Mouse (Mus musculus): Measurements from ENCODE around the gene 1700003E16Rik. TPM values are rescaled to one million over a fixed set of nuclear protein-coding genes. Genes with fewer than 3 reads are reported as not detected.

1700003E16Rik gene
- polyA plus RNA-seq, 1 experiment from 2014 or later, result 0.19 TPM

DNA sequence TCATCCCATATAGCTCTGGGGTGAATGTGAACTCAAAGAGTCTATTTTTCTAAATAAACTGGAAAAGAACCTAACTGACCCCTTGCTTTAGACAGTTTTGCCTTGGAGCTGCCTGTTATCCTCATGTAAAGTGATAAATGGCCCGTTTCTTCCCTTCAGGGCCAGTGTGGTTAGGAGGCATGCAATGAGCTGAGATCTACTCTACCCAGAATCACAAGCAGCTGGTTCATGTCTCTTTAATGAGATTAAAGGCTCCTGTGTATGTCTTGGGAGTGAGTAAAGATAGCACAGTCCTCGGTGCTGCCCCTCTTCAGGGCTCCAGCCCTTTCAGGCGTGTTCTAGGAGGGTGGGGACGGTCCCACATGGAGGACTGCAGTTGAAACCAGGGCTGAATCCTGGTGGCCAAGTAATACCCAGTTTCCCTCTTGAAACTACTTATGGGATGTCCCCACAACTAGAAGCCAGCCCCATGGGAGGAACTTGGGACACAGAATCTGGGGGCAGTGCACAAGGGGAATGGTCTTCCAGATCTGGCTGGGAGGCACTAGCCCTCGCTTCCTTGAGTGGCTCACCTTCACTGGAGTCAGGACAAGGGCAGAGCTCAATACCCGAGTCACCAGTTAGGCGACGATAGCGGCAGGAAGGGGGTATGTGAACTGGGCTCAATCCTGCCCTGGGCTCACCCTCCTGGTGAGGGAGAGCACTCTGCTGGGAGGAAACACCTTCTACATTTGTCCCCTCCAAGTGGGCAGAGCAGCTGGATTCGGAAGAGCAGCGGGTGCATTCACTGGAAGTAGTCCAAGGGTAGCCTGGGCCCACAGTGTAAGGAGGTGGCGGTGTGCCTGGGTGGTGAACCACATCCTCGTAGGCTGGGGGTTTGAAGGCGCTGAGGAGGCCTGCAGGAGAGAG lies 37.1 kb upstream of the 1700003E16Rik start:
- Histone ChIP-seq H3K4me2 (peak overlapping the region; percentile 95), H3K4me1 (peaks cover 80% of the 10 kb centered on the region), H3K4me3 (0 out of 2 replicates have a peak overlapping the region, but pooled peaks have one; percentile 74), H3K36me3 (peaks cover 42% of the 10 kb centered on the region), H3K9me3 (replicated peaks) (no peaks in the 10 kb centered on the region), H3K9ac (peak overlapping the region; percentile 88; the same call in 1 of the 2 replicates), H3K27me3 (replicated peaks) (no peaks in the 10 kb centered on the region), H3K27ac (peak overlapping the region; percentile 96)
- ATAC-seq, result no peak
- 67% methylated on average over 14 of the region's 14 CpGs for WGBS (ENCODE audit: insufficient replicate concordance)

DNA sequence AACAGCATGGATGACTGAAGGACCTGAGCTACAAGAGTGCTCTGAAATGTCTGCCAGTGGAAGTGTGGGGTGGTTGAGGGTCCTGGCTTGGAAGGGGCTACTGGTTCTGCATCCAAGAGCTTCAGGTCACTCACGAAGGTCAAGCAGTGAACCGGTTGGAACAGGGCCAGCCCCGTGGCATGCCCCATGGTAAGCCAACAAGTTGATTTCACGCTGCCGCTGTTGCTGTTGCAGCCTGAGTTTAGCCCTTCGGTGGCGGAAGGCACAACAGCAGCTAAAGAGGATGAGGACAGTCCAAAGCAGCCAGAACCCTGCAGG lies 36.5 kb upstream of the 1700003E16Rik start:
- no peak for ATAC-seq
- WGBS (ENCODE audit: insufficient replicate concordance), result 77% methylated on average over 7 of the region's 7 CpGs
- Histone ChIP-seq H3K9ac (peak overlapping the region; percentile 88), H3K9me3 (replicated peaks) (no peaks in the 10 kb centered on the region), H3K36me3 (peaks cover 42% of the 10 kb centered on the region), H3K4me2 (peak overlapping the region; percentile 95), H3K4me1 (peaks cover 79% of the 10 kb centered on the region), H3K27ac (peak overlapping the region; percentile 96), H3K4me3 (peak overlapping the region; percentile 74), H3K27me3 (replicated peaks) (no peaks in the 10 kb centered on the region)

DNA sequence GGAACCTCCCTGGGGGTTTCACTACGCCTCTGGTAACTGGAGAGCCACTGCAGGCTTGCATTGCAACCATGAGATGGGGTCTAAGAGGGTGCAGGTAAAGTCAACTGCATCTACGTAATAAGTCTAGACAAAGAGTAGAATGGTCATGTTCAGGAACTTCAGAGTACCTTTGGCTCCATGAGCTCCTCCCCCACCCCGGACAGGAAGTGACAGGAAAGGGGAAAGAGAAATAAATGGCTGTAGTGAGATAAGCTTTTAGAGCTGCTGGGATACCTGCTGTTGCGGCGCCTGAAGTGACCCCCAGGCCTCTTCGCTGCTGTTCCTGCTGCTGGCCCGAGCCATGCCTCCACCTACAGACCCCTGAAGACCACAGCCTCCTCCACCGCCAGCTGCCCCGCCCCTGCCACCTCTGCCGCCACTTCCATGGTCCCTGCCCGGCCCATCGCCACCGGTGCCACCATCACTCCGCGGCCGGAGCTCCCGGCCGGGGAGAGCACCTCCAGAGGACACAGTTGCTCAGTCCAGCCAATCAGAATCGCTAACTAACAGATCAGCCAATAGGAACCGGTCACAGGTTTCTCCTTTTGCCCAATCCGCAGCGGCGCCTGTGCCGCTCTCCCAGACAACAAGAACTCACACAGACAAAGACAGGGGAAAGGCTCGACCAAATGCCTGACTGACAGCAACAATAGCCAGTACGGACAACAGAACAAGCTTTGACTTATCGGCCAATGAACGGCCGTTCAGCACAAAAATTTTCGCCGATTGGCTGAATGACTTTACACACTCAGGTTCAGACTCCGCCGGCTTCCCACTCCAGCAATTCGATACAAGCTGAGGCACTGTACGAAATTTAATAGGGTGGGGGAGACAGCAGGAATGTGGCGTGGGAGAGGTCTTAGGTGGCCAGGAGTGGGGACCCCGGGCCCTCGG lies 35.0 kb upstream of the 1700003E16Rik start, which contains the start of gene Wbp1:
Gene Wbp1 (minus strand): TSS at position 630 of the 933 bp plus-strand sequence.
- peak within 1 kb of the TSS; percentile 96 for H3K27ac ChIP-seq
- H3K9ac ChIP-seq, result peak within 1 kb of the TSS; percentile 88
- peak within 1 kb of the TSS; percentile 74 for H3K4me3 ChIP-seq
- peaks cover 42% of the 10 kb centered on the region for H3K36me3 ChIP-seq
- peak within 1 kb of the TSS; percentile 95 for H3K4me2 ChIP-seq
- WGBS (ENCODE audit: insufficient replicate concordance), result under 1% methylated on average over 38 of the region's 38 CpGs
- H3K27me3 ChIP-seq (replicated peaks), result no peaks in the 10 kb centered on the region
- no peaks in the 10 kb centered on the region for H3K9me3 ChIP-seq (replicated peaks)
- peak; percentile 90 for ATAC-seq
- H3K4me1 ChIP-seq, result peaks cover 78% of the 10 kb centered on the region

DNA sequence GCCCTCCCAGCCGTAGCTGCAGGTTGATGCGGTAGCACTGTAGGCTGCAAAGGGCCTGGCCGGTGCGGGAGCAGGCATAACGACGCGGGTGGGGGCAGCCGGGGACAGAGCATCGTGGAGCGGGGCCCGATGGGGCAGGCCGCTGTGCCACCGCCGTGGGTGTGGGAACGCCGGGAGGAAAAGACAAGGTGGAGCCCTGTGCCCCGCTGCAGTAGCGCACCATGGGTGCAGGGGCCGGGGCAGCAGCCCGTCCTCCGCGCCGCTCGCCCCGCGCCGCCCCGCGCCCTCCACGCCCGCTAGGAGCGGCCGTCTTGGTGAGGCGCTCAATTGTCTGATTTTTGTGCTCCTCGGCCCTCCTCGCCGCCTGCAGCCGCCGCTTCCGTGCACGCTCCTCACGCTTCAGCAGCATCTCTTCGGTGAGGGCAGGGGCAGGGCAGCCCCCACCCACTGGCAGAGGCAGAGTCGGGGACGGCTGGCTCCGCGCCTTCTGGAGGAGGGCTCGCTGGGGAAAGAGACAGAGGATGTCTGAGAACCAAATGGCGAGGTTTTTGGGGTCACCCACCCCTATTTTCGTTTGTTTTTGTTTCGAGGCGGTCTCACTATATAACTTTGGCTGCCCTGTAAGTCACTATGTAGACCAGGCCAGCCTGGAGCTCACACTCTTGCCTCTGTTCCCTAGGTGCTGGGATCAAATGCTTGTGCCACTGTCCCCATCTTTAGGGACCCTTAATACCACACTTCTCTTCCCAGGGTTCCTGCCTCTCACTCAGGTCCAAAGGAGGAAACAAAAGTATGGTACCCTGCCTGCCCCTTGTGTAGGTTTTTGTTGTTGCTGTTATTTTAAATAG lies 34.1 kb upstream of the 1700003E16Rik start:
- 2% methylated on average over 52 of the region's 52 CpGs for WGBS (ENCODE audit: insufficient replicate concordance)
- H3K9ac ChIP-seq, result peak overlapping the region; percentile 88
- peaks cover 69% of the 10 kb centered on the region for H3K4me1 ChIP-seq
- H3K4me2 ChIP-seq, result peak overlapping the region; percentile 95
- peak; percentile 40 for ATAC-seq
- peak overlapping the region; percentile 74 for H3K4me3 ChIP-seq
- peaks cover 36% of the 10 kb centered on the region for H3K36me3 ChIP-seq
- no peaks in the 10 kb centered on the region for H3K9me3 ChIP-seq (replicated peaks)
- H3K27ac ChIP-seq, result peak overlapping the region; percentile 96
- no peaks in the 10 kb centered on the region for H3K27me3 ChIP-seq (replicated peaks)

DNA sequence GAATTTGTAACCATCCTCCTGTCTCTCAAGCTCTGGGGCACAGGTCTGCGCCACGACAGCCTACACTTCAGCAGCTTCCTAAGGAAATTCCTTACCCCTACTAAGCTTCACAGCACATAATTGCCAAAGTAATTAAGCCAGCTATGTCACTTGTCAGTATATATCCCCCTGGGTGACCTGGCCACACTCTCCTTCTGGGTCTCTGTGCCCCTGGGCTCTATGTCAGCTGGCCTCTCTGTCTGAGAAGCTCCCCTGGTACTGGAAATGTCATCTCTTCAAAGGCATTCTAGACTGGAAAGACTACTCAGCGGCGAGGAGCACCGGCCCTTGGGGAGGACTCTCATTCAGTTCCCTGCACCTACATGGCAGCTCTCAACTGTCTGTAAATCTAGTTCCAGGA lies 33.2 kb upstream of the 1700003E16Rik start:
- Histone ChIP-seq H3K27ac (no peak overlapping the region; the same call in 1 of the 2 replicates), H3K36me3 (peaks cover 27% of the 10 kb centered on the region), H3K9me3 (replicated peaks) (no peaks in the 10 kb centered on the region), H3K9ac (peak overlapping the region; percentile 88; the same call in 1 of the 2 replicates), H3K27me3 (replicated peaks) (no peaks in the 10 kb centered on the region), H3K4me3 (peak overlapping the region; percentile 74), H3K4me2 (peak overlapping the region; percentile 95), H3K4me1 (peaks cover 60% of the 10 kb centered on the region)
- 92% methylated on average over 5 of the region's 5 CpGs for WGBS (ENCODE audit: insufficient replicate concordance)
- ATAC-seq, result no peak

DNA sequence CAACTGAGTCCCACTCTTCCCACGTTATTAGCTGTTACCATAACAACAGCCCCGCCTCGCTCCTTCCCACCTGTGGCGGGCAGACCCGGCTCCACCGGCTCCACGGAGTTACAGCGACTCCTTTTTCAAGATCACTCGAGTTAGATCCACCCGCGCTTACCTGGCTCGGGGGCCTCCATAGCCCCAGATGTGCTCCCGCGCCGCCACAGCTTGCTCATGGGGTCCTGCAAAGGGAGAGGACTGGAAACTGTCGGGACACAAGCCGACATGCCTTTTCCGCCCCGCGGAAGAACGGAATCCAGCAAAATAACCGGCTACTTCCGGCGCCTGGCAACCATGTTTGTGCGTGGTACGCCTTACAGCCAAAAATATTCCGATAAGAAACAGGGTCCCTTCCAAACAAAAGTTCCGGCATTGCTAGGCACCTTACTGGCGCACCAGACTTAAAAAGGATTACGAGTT lies 31.3 kb upstream of the 1700003E16Rik start:
- peak overlapping the region; percentile 87 for H3K4me3 ChIP-seq
- peak; percentile 9; the same call in 1 of the 2 replicates for ATAC-seq
- under 1% methylated on average over 30 of the region's 30 CpGs for WGBS (ENCODE audit: insufficient replicate concordance)
- no peaks in the 10 kb centered on the region for H3K27me3 ChIP-seq (replicated peaks)
- H3K9me3 ChIP-seq (replicated peaks), result no peaks in the 10 kb centered on the region
- peak overlapping the region; percentile 89 for H3K27ac ChIP-seq
- peaks cover 43% of the 10 kb centered on the region for H3K4me1 ChIP-seq
- peak overlapping the region; percentile 87 for H3K9ac ChIP-seq
- H3K36me3 ChIP-seq, result peaks cover 9% of the 10 kb centered on the region
- peak overlapping the region; percentile 93 for H3K4me2 ChIP-seq

DNA sequence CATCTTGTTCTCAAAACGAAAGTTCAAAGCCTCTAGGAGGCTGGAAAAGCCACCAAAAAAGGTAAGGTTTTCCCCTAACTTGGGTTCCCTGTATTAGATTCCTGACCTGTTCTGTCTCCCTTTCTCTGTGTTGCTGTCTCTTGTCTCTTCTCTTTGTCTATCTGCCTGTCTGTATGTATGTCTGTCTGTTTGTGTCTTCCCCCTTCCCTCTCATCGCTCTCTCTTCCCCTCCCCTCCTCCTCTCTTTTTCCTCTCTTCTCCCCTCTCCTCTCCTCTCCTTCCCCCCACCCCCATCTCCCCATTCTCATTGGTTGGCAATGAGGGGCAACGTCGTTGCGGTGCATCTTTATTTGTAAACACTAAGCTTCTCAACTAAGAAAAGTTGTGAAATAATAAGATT lies 30.9 kb upstream of the 1700003E16Rik start, which contains the start of gene Ino80b:
Gene Ino80b (minus strand): TSS at position 101 of the 400 bp plus-strand sequence.
- H3K27me3 ChIP-seq (replicated peaks), result no peaks in the 10 kb centered on the region
- H3K4me1 ChIP-seq, result peaks cover 38% of the 10 kb centered on the region
- WGBS (ENCODE audit: insufficient replicate concordance), result 30% methylated on average over 5 of the region's 5 CpGs
- H3K4me2 ChIP-seq, result peak within 1 kb of the TSS; percentile 93
- H3K9ac ChIP-seq, result peak within 1 kb of the TSS; percentile 87
- peak within 1 kb of the TSS; percentile 89 for H3K27ac ChIP-seq
- H3K36me3 ChIP-seq, result peaks cover 9% of the 10 kb centered on the region
- peak within 1 kb of the TSS; percentile 87 for H3K4me3 ChIP-seq
- no peaks in the 10 kb centered on the region for H3K9me3 ChIP-seq (replicated peaks)
- no peak for ATAC-seq

DNA sequence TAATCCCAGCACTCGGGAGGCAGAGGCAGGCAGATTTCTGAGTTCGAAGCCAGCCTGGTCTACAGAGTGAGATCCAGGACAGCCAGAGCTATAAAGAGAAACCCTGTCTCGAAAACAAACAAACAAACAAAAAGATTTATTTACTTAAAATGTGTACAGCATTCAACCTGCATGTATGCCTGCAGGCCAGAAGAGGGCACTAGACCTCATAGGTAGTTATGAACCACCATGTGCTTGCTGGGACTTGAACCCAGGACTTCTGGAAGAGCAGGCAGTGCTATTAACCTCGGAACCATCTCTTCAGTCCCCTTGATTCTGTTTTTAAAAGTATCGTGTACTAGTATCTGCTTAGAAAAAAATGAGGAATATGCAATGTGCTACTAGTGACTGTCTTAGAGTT lies 28.8 kb upstream of the 1700003E16Rik start:
- Histone ChIP-seq H3K36me3 (peaks cover 9% of the 10 kb centered on the region), H3K4me3 (no peak overlapping the region), H3K27me3 (replicated peaks) (no peaks in the 10 kb centered on the region), H3K9ac (no peak overlapping the region), H3K9me3 (replicated peaks) (no peaks in the 10 kb centered on the region), H3K4me2 (no peak overlapping the region), H3K4me1 (peaks cover 36% of the 10 kb centered on the region), H3K27ac (no peak overlapping the region)
- no peak for ATAC-seq
- WGBS (ENCODE audit: insufficient replicate concordance), result 81% methylated on average over 5 of the region's 5 CpGs

DNA sequence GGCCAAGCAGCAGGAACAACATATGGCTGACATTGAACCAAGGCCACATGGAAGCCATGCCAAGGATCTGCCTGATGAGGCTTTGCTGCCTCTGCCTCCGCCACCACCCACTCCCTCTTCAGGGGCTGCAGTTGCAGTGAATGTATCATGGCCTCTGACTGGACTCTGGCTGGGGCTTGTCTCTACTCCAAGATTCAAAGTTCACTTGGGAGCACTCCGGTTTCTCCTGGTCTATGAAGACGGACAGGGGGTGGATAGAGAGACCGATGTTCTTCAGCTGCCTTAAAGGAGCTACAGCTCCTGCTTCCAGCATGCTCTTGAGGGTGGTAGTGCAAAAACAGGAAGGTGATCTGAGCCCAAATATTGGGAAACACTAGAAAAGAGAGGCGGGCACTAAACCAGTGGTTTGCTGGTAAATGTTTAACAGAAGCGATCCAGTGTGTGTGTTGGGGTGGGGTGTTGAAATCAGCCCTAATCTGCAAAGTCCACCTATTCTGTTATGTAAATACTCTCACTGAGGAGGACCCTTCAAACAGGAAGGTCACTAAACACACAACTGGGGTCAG lies 24.7 kb upstream of the 1700003E16Rik start:
- no peaks in the 10 kb centered on the region for H3K36me3 ChIP-seq
- H3K9ac ChIP-seq, result no peak overlapping the region
- H3K9me3 ChIP-seq (replicated peaks), result no peaks in the 10 kb centered on the region
- H3K4me3 ChIP-seq, result no peak overlapping the region
- no peak overlapping the region for H3K4me2 ChIP-seq
- peak; percentile 42 for ATAC-seq
- 53% methylated on average over 6 of the region's 6 CpGs for WGBS (ENCODE audit: insufficient replicate concordance)
- peak overlapping the region; percentile 65 for H3K27ac ChIP-seq
- peaks cover 28% of the 10 kb centered on the region for H3K27me3 ChIP-seq (replicated peaks)
- peaks cover 39% of the 10 kb centered on the region for H3K4me1 ChIP-seq

DNA sequence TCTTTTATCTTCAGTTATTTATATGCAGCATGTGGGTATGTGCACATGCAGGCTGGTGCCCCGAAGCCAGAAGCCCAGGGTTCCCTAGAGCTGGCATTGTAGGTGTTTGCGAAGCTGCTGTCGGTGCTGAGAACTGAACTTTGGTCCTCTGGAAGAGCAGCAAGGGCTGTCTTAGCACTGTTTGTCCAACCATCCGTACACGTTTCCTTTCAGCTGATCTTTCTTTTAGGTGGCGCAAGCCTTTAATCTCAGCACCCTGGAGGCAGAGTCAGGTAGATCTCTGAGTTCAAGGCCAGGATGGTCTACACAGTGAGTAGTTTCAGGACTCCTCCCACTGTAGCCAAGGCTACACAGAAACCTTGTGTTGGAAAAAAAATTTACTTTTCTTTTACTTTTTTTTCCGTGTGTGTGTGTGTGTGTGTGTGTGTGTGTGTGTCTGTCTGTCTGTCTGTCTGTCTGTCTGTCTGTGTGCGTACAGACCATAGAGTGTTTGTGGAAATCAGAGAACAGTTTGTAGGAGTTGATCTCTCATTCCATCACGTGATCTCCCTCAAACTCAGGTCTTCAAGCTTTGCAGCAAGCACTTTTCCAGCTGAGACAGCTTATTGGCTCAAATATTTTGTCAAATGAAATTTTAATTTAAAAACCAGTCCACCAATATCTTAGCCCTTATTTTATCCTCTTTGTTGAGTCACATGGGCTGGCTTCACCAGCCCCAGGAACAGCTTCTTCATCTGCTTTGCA lies 23.9 kb upstream of the 1700003E16Rik start:
- ATAC-seq, result no peak
- peaks cover 47% of the 10 kb centered on the region for H3K4me1 ChIP-seq
- H3K36me3 ChIP-seq, result no peaks in the 10 kb centered on the region
- WGBS (ENCODE audit: insufficient replicate concordance), result 68% methylated on average over 9 of the region's 9 CpGs
- H3K27me3 ChIP-seq (replicated peaks), result peaks cover 36% of the 10 kb centered on the region
- H3K9ac ChIP-seq, result no peak overlapping the region
- peak overlapping the region; percentile 65 for H3K27ac ChIP-seq
- H3K4me3 ChIP-seq, result no peak overlapping the region
- no peak overlapping the region for H3K4me2 ChIP-seq
- no peaks in the 10 kb centered on the region for H3K9me3 ChIP-seq (replicated peaks)

Data from liver, embryonic 12.5 days (tissue).